Mouse (Mus musculus) liver (tissue): ENCODE data around the gene Ptp4a2.
A peak's percentile ranks its signal among the peaks of the same experiment; 100 is the strongest.
"Not testable (repeated sequence)": the region's sequence is repeated elsewhere in the genome, so short reads cannot be mapped to it uniquely, and the experiment has no call there.

Experiments
- DNase-seq: peaks from one replicate; pipeline ENCODE4 v3.0.0-alpha.2; 2020; ENCODE audit warnings: mixed read lengths

The Ptp4a2 gene

GRCm38 (mm10) chr4:129853996-129854395 is 43.0 kb downstream of the Ptp4a2 start:
- DNase-seq = no peak

GRCm38 (mm10) chr4:129854615-129855014 is 43.6 kb downstream of the Ptp4a2 start:
- DNase-seq = no peak

DNA sequence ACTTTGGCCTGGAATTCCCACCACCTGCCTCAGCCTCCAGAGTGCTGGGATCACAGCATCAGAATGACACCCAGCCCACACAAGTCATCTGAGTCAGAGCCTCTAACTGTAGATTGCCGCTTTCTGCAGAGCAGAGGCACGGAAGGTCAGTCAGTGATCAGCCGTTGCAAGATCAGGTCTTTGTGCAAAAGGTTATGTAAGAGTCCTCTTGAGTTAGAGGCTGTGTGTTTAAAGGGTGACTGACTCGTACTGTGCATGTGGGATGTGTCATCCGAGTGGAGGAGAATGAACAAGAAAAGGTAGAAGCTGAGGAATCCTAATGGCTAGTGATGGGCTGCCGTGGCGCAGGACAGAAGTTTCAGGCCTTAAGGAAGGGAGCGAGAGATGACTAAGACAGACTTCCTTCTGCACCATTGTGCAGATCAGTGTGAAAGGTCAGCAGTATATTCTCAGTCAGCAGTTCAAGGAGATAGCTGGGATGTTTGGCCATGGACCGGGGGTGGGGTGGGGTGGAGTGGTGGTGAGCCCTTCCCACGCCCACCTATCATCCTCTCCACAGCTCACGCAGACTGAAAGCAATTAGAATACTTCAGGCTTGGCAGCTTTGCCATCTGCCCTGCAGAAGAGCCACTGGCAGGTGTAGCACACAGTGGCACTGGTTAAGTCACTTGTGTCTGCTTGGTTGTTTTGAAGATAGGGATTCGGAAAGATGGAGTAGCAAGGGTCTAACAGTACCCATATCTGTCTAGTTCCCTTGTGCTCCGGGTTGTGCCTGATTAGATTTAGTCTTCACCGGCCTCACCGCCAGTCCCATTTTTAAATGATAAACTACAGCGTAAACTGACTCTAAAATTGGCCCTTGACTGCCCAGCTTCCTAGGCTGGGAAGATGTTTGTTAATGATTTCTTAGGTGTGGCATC is 44.3 kb downstream of the Ptp4a2 start:
- DNase-seq = peak; percentile 18

GRCm38 (mm10) chr4:129860456-129860855 is 49.4 kb downstream of the Ptp4a2 start:
- DNase-seq = no peak

DNA sequence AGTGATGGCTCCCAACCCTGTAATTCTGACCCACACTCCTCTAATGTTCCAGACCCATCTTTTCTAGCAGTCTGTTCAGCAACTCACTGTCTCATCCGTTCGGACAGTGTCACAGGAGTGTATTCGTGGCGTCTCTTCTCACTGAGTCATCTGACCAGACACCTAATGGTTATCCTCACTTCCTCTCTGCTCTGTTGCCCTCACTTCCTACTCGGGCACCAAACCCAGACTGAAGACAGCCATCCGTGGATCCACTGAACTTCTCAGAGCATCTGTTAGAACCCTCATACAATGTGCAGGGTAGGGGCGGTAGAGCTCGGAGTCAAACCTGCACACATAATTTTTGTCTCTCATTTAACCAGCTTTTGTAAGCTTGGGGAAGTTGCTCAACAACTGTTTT is 50.4 kb downstream of the Ptp4a2 start:
- DNase-seq = no peak

DNA sequence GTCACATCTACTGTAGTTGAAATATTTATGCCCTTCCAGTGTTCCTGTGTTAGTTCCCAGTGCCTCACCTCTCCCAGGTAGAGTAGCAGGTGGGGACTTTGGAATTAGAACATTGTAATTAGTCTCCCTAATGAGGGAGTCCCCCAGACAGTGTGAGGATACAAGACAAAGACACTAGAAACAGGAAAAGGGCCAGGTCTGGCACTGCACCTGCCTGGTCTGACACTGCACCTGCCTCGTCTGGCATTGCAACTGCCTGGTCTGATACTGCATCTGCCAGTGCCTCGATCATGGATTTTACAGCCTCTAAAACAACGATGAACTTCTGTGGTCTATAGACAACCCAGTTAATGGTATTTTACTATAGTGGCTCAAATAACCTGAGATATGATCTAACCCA is 51.3 kb downstream of the Ptp4a2 start:
- no peak for DNase-seq

- not testable (repeated sequence) for DNase-seq
These were observed 55.2 kb downstream of the Ptp4a2 start for GRCm38 (mm10) chr4:129866171-129866570.

DNA sequence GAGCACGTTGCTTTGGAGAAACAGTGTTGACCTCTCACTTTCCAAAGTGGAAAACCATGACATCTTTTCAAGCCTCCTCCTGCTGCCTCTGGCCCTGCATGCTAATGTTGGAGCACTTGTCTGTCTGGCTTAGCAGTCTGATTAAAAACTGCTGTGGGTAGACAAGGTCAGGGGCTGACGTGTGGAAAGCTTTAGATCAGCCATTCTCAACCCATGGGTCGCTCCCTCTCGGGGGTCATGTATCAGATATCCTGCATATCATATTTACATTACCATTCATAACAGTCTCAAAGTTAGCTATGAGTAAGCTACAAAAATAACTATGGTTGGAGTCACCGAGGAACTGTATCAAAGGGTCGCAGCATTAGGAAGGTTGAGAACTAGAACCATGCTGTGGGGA is 57.2 kb downstream of the Ptp4a2 start:
- DNase-seq = no peak

DNA sequence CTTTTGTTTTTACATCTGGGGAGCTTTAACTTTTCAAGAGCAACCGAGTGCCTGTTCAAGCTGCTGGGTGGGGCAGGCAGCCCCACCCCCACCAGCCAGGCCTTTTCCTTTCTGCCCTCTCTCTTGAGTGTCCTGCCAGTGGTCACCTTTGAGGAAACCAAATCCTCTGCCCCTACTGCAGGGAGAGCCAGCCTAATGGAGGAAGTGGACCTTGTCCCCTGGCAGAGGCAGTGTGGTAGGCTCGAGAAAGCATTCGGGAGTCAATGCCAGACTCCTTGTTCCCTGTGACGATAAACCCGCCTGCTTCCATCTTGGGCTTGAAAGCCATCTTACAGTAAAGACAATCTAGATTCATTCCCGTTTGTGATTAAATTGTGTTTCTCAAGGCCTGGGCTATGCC is 59.5 kb downstream of the Ptp4a2 start:
- DNase-seq = no peak

- DNase-seq = no peak
These were observed 61.4 kb downstream of the Ptp4a2 start for GRCm38 (mm10) chr4:129872376-129872922.

DNA sequence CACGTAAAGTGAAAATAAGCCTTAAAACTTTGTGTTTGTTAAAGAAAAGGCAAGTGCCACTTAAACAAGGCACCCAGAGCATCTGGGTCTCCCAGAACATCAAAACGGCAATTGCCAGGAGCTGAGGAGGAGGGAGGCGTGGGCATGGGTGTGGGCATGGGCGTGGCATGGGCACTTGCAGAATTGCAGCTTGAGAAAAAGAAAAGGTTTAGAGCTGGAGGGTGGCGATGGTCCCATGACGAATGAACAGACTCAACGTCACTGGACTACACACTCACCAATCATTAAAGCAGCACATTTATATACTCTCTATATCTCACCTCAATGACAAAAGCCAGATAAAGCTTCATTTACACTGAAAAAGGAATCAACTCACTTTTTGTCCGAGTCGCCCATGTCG is 63.8 kb downstream of the Ptp4a2 start:
- no peak for DNase-seq

GRCm38 (mm10) chr4:129875406-129875805 is 64.4 kb downstream of the Ptp4a2 start:
- DNase-seq = no peak

DNA sequence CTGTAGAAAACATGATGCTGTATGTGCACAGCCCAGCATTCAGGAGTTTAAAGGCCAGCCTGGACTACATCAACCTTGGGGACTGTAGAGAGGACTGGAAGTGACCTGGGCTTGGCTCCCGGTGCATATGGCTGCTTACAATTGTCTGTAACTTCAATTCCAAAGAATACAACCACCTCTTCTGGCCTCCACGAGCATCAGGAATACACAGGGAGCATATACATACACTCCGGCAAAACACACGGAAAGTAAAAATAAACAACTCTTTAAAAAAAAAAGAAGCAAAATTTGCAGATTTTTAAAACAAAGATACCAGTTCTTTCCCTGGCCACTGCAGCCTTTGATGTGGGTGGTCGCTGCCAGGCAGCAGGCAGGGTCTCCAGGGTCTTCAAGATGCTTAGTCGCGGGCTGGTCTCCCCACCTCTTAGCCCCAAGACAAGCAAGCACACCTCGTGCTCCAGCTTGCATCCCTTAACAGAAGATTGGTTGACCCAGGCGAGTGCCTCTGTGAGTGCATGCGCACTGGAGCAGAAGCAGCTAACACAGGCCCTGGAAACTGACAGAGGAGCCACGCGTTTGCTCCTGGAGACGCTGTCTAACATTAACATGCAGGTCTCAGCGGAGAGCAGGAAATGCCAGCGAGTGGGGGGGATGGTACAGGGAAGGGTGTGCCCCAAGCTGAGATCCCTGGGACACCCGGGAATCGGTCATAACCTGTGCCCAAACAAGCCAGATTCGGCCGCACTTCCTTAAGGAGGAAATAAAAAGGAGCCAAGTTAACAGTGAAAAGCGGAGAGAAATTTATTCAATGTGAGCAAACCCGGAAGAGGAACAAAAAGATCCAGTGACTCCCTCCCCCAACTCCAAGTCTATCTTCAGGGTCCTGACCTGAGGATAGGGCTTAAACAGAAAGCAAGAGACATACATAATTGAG is 66.1 kb downstream of the Ptp4a2 start:
- DNase-seq = peak; percentile 72

- no peak for DNase-seq
These were observed 67.1 kb downstream of the Ptp4a2 start for GRCm38 (mm10) chr4:129877967-129878655.

DNA sequence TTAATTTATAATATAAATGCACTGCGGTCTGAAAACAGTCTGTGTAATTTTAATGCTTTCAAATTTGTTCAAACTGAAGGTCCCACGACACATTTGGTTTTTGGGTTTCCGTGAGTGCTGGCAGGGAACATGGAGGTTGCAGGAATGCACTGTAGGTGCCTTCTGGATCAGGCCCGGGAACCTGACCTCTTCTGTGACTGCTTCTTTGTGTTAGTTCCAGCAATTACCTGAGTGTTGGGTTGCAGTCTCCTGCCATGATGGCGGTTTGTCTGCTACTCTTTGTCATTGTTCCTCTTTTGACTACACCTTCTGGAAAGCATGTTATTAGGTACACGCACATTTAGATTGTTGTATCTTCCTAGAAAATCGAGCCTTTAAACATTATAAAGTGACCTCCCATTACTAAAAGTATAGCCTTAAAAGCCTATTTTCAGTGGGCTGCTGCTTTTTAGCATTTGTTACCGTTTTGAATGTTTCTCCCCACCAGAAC is 67.7 kb downstream of the Ptp4a2 start:
- DNase-seq = no peak

DNA sequence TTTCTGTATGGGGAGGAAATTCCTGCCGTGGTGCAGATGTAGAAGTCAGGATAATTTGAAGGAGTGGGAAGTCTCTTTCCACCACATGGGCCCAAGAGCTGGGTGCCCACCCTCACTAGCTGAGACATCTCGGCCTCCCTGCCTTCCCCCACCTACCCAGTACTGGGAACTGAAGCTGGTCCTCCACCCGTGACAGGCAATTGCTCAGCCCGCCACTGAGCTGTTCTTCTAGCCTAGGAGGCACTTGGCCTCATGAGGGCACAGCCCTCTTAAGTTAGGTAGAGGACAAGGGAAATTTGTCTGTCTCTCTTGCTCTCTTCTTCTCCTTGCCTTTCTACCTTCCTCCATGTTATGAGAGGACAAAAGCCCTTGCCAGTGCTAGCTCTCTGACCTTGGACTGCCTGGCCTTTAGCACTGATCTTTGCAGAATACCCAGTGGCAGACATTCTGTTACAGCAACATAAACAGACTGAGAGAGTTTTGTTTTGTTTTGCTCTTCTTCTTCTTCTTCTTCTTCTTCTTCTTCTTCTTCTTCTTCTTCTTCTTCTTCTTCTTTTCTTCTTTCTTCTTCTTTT is 68.3 kb downstream of the Ptp4a2 start:
- no peak for DNase-seq

- DNase-seq = no peak
These were observed 69.6 kb downstream of the Ptp4a2 start for GRCm38 (mm10) chr4:129880615-129881014.

- no peak for DNase-seq
These were observed 70.6 kb downstream of the Ptp4a2 start for GRCm38 (mm10) chr4:129881661-129882060.

- peak; percentile 42 for DNase-seq
These were observed 71.7 kb downstream of the Ptp4a2 start for GRCm38 (mm10) chr4:129882555-129883293.

- no peak for DNase-seq
These were observed 73.3 kb downstream of the Ptp4a2 start for GRCm38 (mm10) chr4:129884041-129884930.
